ENCODE assay signal across 10 mouse cellular contexts in the genomic region with DNA sequence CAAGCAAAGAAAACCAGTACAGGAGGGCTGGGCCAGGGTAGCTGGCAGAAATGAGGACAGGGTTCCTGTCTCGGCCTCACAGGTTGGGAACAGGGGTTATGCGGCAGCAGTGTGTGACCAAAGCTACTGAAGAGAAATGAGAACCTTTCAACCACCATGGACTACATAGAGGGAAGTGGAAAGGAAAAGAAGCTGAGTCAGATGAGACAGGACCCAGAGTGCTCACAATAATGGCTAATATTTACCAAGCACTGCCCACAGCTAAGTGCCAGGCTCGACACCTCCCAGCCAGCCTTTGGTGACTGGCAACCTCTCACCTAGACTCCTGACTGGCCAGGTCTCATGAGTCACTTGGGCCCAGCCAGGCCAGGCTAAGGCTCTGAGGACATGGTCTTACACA. TPM values are rescaled to one million over a fixed set of nuclear protein-coding genes. Genes with fewer than 3 reads are reported as not detected.
DNase-seq lines count a peak whose midpoint lies in the region; ATAC-seq and TF ChIP-seq lines count a peak whose summit lies in the region.
"Had no signal": no experiment of that assay in that cellular context is flagged by ENCODE, and none has a peak within 500 bp of the region (broad histone marks: within the 10 kb centered on the region; RNA-seq: fewer than 3 reads in every experiment).

No protein-coding gene starts in this region.

- H3K27ac ChIP-seq in heart, postnatal 0 days (ENCODE audit: low read depth): peak overlapping the region; percentile 44

- no peaks in the 10 kb centered on the region for H3K36me3 ChIP-seq in heart, postnatal 0 days (replicated peaks; ENCODE audit: control insufficient read depth, insufficient read depth, low read length)

- no peak overlapping the region for H3K4me2 ChIP-seq in heart, postnatal 0 days (ENCODE audit: low read depth, low read length)

- DNase-seq in heart, postnatal 0 days (ENCODE audit: low spot score): no peak
- no peak for DNase-seq in heart, adult 8-10 months (ENCODE audit: low spot score)
- DNase-seq in adipocyte (ENCODE audit: low spot score): peak; percentile 67
- peak; percentile 77 for DNase-seq in kidney, adult 18-20 months
- DNase-seq in lung, postnatal 36 days: peak; percentile 81
- no peak for DNase-seq in ovary, postnatal 14 days (ENCODE audit: low spot score)
- DNase-seq in gastrocnemius, postnatal 36 days: no peak
- DNase-seq: thymus, adult 2 months had no signal

- no peak overlapping the region for H3K4me3 ChIP-seq in heart, postnatal 0 days (ENCODE audit: low read depth, low read length)
- H3K4me3 ChIP-seq: erythroblast, embryonic 14.5 days had no signal

- no peaks in the 10 kb centered on the region for H3K27me3 ChIP-seq in heart, postnatal 0 days (ENCODE audit: control insufficient read depth, insufficient read depth, low read length)

- 76% methylated on average over 3 of the region's 3 CpGs for WGBS in heart, postnatal 0 days

- intact Hi-C loops in gastrocnemius, postnatal 36 days (cut with DNase I): no loop called here

- no peak overlapping the region for H3K9ac ChIP-seq in heart, postnatal 0 days (replicated peaks; ENCODE audit: low read depth, low read length)

- H3K9me3 ChIP-seq in heart, postnatal 0 days (replicated peaks; ENCODE audit: control insufficient read depth, low read length): no peaks in the 10 kb centered on the region

- no peak for TF ChIP-seq EP300 in heart, postnatal 0 days (IDR thresholded peaks at IDR 0.05; ENCODE audit: low read depth)

- TF ChIP-seq CTCF in heart, postnatal 0 days (IDR thresholded peaks at IDR 0.05; ENCODE audit: low read depth): no peak

- H3K4me1 ChIP-seq in heart, postnatal 0 days (ENCODE audit: control insufficient read depth, insufficient read depth): peaks cover 35% of the 10 kb centered on the region

- no peak for ATAC-seq in heart, postnatal 0 days (ENCODE audit: insufficient read depth, low read depth)
- ATAC-seq in erythroid progenitor cell, adult 5-6 weeks (replicated peaks; ENCODE audit: low FRiP score, poor library complexity, severe bottlenecking): no peak

RNA-seq across cellular contexts. Expression of a gene that starts 11.6 kb away (rescaled TPM):
- 10.2 and 13.4 TPM in 2 replicates for total RNA-seq in heart, postnatal 0 days (2014; rRNA removed; ENCODE audit: low replicate concordance)
- 1.2 TPM in 2 replicates for polyA plus RNA-seq in heart, postnatal 0 days (2015; fragmentation: Nextera tagmentation; extraction: Ambion mirVana)
- 10 to 100 TPM; 10.7 to 11.8 (median 11.0) TPM for total RNA-seq in heart, adult 8-10 months (2022)
- total RNA-seq in erythroid progenitor cell, adult 5-6 weeks (2015; ENCODE audit: low replicate concordance): 0.36 TPM in 1 of 2 replicates, not detected in the other
- under 0.01 and 1.0 TPM in 2 replicates for total RNA-seq in erythroid progenitor cell, adult 5-6 weeks (2017; ENCODE audit: low replicate concordance)
- 1 to 10 TPM; 4.2 to 4.9 TPM for total RNA-seq in gastrocnemius, postnatal 36 days (2021)

RNA-seq across cellular contexts. Expression of a gene that starts 44.8 kb away (rescaled TPM):
- 22.3 and 29.0 TPM in 2 replicates for total RNA-seq in heart, postnatal 0 days (2014; rRNA removed; ENCODE audit: low replicate concordance)
- 64.6 and 65.2 TPM in 2 replicates for polyA plus RNA-seq in heart, postnatal 0 days (2015; fragmentation: Nextera tagmentation; extraction: Ambion mirVana)
- 10 to 100 TPM; 10.1 to 18.8 (median 14.9) TPM for total RNA-seq in heart, adult 8-10 months (2022)
- total RNA-seq in erythroid progenitor cell, adult 5-6 weeks (2015; ENCODE audit: low replicate concordance): 2.9 and 10.8 TPM in 2 replicates
- total RNA-seq in erythroid progenitor cell, adult 5-6 weeks (2017; ENCODE audit: low replicate concordance): 6.0 TPM in 1 of 2 replicates, not detected in the other
- total RNA-seq in gastrocnemius, postnatal 36 days (2021): 1 to 10 TPM; 5.1 to 5.7 TPM

RNA-seq across cellular contexts. Expression of a gene that starts 58.9 kb away (rescaled TPM):
- total RNA-seq in heart, postnatal 0 days (2014; rRNA removed; ENCODE audit: low replicate concordance): 11.0 and 20.2 TPM in 2 replicates
- 36.5 and 38.8 TPM in 2 replicates for polyA plus RNA-seq in heart, postnatal 0 days (2015; fragmentation: Nextera tagmentation; extraction: Ambion mirVana)
- total RNA-seq in heart, adult 8-10 months (2022): 100 to 1,000 TPM in 2 of 4 experiments, 10 to 100 TPM in 2; 80.4 to 113 (median 96.5) TPM
- 24.1 and 34.4 TPM in 2 replicates for total RNA-seq in erythroid progenitor cell, adult 5-6 weeks (2015; ENCODE audit: low replicate concordance)
- 62.9 and 69.6 TPM in 2 replicates for total RNA-seq in erythroid progenitor cell, adult 5-6 weeks (2017; ENCODE audit: low replicate concordance)
- total RNA-seq in gastrocnemius, postnatal 36 days (2021): 100 to 1,000 TPM in 1 of 2 experiments, 10 to 100 TPM in 1; 82.6 to 121 TPM

Comparison
In these comparisons a context has a peak if more than half of its experiments do, and no peak if none do; other contexts are left out.
1. DNase-seq: peak in adipocyte (single experiment), kidney, adult 18-20 months (single experiment) and lung, postnatal 36 days (single experiment); none in heart, postnatal 0 days (single experiment), heart, adult 8-10 months (single experiment), ovary, postnatal 14 days (single experiment) and gastrocnemius, postnatal 36 days (0 of 2).